Mouse (Mus musculus) cerebellum, postnatal 14 days (tissue): ENCODE results near the gene Hipk2.

ENCODE experiments used
- DNase-seq, 2 experiments: peaks; one replicate each; pipeline ENCODE4 v3.0.0; 2021; ENCODE audit warnings: mixed read lengths in 2 of 2

The Hipk2 gene

DNA sequence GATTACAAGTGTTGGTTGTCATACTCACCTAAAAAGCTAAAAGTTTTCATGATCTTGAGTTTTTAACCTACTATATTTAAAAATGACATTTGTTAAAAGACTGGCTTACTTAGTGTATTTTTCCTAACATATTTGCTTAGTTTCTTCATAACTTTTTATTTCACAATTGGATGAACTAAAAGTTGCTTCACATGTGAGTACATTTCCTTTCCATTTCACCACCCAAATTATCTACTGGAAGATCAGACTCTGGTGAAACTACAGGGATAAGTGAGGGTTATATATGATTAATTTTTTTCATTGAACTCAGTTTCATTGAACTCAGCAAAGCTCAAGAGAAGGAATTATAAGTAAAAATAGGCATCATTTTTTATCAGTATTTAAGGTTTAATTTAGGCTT, 50.1 kb downstream of the Hipk2 start:
- DNase-seq = no peak

GRCm38 (mm10) chr6:38823827-38824226, 52.1 kb downstream of the Hipk2 start:
- no peak for DNase-seq

DNA sequence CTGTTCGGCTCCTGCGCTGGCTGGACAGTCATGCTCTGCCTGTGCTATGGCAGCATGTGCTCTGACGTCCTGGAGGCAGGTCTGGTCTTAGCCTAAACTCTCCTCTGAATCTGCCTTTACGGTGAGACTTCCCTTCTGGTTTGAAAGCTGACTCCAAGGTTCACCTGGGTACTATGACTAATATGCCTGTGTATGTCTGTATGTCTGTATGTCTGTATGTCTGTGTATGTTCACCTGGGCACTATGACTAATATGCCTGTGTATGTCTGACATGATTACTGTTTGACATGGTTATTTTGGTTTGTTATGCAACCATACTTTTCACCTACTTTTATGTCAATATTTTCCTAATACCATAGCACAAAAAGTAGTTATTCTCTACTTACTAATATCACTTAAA, 52.8 kb downstream of the Hipk2 start:
- no peak for DNase-seq

DNA sequence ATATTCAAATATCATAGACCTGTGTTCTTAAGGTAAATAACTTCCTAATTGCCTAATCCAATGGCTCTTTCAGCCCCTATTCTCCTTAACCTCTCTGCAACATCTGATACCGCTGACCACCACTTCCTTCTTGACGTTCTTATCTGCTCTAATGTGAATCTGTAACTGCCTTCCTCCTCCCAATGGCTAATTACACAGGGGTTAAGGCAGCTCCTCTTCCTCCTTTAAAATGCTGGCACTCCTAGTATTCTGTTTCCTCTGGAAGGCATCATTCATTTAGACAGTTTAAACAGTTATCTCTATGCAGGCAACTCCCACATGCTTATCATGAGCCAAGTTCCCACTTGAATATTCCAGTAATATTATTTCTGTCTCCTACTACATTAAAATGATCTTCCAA, 54.3 kb downstream of the Hipk2 start:
- no peak for DNase-seq

DNA sequence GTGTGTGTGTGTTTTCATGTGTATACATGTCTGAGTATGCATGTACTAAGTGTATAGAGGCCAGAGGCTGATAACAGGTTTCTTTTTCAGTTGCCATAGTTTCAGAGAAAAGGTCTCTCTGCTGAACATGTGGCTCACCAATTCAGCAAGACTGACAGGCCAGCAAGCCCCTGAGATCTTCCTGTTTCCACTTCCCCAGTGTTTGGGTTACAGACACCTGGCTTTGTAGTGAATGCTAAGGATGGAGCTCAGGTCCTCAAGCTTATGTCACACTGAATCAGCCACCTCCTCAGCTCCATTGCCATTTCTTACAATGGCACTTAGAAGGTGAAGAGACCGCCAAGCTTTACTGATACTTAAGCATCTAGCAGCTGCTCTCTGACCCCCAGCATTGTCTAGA, 55.1 kb downstream of the Hipk2 start:
- no peak for DNase-seq

- DNase-seq = peak in 1 of 2 experiments; percentile 28
Observed at GRCm38 (mm10) chr6:38816216-38816615, 59.7 kb downstream of the Hipk2 start.

DNA sequence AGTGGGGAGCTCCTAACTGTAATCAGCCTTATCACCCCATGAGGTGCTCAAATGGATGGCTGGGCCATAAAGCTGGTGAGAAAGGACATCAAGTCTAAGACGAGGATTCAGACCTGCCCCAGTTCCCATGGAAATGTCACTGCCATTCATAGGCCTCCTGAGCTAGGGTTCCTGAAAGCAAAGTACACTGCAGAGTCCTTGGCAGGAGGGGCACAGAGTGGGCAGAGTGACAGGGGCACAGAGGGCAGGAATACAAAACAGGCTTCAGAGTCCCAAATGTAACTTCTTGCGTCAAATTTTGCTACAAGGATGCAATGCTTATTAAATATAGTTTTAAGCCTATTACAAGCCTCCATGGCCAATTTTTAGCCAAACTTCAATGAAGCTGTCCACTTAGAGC, 60.4 kb downstream of the Hipk2 start:
- DNase-seq = peak; percentile 42 to 46

- DNase-seq = no peak
Observed at GRCm38 (mm10) chr6:38814690-38815089, 61.3 kb downstream of the Hipk2 start.

DNA sequence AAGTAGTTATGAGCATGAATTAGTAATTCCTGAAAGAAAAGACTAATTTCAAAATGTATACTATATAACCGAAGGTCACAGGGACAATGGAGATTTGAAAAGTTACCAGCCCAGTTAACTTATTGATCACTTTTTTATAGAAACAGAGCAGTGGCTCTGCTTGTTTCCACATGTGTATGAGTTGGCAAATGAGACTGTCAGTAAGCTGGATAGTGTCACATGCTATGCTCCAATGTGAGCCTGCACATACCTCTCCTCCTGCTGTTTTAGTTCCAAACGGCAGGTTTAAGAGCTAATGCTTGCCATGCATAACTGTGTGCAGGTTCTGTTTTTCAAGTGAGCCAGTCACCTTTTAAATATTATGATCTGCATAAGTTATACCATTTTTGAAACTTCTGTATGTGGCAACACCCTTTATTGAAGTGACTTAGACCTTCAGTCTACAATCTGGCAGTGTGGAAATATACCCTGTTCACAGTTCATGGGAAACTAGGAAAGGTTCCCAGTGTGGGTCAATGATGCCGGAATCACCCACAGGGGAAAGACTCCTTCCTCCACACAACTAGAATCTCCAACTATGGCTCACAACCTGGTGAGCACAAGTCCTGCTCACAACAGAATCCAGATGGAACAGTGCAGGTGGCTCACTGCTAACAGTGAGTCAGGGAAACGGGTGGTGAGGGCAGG, 64.4 kb downstream of the Hipk2 start:
- no peak for DNase-seq

DNA sequence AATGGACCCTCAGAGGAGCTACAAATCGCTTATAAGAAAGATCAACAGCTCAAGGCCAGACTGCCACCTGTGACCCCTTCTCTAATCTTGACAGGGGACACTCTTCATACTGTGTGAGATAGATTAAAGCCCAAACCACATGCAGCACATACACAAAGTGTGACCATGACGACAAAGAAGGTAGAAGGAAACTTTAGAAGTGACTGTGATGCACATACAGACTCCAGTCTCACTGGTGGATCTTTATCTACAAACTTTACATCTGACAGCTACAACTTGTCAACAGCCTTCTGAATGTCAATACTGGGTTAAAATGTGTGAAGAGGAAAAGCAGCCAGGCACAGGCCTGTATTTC, 65.9 kb downstream of the Hipk2 start:
- DNase-seq = no peak

DNA sequence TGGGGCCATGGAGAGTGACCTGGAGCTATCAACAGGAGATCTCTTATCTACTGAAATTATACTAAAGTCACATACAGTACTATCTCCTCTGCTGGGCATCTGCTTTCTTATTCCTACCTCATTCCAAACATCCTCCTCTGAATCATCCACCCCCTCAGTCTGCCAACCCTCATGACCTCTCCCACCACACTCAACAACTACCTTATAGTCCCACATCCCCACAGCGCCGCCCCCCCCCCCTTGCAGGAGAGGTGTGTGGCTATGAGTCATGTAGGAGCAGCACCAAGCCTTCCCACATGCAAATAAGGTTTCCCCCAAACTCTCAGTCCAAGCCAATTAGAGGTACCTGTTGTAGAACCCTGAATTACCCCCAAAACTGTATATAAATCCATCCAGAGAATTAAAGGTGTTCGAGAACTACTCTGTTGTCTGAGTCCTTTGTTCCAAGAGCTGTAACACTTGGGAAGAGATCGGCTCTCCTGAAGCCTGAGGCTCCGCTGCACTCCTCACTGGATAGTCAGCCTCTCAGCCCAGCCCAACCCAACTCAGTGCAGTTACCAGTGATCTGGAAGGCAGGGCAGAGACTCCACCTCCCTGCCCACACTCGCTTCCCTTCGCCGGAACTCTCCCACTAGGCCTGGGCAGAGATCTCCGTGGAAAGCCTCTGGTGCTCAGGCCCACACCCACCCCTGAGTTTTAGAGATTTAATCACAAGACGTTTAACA, 66.4 kb downstream of the Hipk2 start:
- no peak for DNase-seq

- DNase-seq = no peak
Observed at GRCm38 (mm10) chr6:38808317-38808716, 67.6 kb downstream of the Hipk2 start.

DNA sequence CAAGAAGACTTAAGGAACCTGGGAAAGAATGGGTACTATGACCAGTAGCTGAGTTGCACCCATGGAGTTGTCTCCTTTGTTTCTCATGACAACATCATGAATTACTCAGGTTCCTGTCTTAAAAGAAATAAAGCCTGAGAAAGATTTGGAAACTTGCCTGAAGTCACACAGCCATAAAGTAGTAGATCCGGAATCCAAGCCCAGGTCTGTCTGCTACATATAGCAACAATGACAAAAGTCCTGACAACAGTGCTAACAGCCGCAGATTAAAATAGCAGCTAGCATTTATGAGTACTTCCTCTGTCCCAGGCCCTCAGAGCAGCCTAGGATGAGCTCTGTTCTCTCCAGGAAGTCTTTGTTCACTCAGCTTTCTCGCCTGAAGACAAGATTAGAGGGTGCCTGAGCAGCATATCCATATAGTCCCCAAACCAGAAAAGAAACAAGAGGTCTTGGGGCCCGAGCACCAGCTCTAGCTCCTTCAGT, 69.0 kb downstream of the Hipk2 start:
- DNase-seq = no peak

- no peak for DNase-seq
Observed at GRCm38 (mm10) chr6:38805612-38806011, 70.4 kb downstream of the Hipk2 start.

GRCm38 (mm10) chr6:38801252-38801651, 74.7 kb downstream of the Hipk2 start:
- DNase-seq = no peak

DNA sequence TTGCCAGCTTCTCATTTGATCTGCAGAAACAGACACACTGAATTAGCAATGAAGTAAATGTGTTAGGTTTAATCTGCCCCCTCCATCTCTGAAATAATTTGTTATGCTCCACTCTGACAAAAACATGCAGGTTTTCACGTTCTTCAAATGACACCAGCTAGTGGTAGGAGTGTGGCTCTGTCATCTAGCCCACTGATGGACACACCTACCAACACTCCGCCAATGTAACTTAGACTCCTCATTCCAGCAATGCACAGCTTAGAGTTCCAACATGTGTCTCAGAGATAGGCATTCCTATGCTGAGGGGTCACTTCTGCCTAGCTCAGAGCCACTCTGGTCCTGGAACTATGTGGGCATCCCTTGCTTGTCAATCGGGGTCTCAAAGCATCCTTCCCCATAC, 78.4 kb downstream of the Hipk2 start:
- DNase-seq = no peak

DNA sequence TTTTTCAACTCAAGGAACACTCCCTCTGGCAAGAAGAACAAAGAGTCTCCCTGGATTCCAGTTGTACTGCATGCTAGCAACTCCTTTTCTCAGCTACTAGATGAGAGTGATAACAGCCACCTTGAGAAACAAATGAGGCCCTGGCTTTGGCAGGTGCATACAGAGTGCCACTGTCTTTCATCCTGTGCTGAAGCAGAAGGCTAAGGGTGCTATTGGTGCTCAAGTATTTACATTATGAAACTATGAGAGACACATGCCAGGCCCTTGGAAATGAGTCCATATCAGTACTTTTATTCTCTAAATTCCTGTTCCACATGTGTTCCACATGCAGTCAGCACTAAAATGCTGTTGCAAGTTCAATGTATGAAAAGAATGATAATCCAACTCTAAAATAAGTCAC, 79.0 kb downstream of the Hipk2 start:
- DNase-seq = no peak

- no peak for DNase-seq
Observed at GRCm38 (mm10) chr6:38796388-38796787, 79.6 kb downstream of the Hipk2 start.

GRCm38 (mm10) chr6:38795096-38795816, 80.7 kb downstream of the Hipk2 start:
- no peak for DNase-seq

DNA sequence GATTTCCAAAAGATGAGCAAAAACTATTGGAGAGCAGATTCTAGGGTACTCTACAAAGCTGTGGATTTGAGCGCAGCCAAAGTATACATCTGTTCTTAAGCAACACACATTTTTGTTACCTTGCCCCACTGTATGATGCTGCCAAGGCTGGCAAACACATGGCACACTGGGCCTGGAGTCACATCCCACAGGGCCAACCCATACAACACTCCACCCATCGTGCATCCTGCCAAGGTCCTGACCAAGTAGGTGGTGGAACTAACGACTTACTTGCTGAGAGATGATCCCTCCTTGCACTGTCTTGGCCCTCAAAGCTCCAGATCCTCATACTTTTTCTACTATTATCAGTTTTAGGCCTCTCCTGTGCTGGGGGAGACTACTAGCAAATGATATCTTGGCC, 83.0 kb downstream of the Hipk2 start:
- no peak for DNase-seq

- peak in 1 of 2 experiments; percentile 18 for DNase-seq
Observed at GRCm38 (mm10) chr6:38789221-38789810, 86.6 kb downstream of the Hipk2 start.

DNA sequence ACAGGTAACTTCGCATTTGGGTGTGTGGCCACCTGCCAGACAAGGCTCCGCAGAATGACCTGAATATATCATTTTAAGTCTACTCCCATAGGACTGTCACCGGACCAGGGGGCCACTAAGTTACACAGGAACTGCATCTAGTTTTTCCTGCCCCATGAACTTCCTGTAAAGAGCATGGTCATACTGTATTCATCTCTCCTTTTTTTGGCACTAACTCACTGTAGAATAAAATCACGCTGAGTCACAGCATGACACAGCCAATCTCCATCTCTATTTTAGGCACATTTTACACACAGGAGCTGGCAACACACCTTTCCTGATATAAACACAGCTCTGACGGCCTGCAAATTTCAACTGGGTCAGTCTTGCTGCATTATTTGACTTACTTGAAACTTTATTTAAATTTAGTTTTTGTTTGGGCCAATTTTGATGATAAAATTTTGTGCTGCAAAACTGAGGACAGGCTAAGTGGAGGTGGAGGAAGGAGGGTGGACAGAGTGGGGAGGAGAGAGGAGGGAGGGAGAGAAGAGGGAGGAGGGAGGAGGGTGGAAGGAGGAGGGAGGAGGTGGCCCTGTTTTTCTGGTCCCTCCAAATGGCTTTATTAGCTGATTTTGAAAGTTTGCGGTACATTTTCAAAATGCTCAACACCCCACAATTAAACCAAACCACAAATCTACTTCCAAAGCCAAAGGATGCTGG, 88.0 kb downstream of the Hipk2 start:
- DNase-seq = peak in 1 of 2 experiments; percentile 68

DNA sequence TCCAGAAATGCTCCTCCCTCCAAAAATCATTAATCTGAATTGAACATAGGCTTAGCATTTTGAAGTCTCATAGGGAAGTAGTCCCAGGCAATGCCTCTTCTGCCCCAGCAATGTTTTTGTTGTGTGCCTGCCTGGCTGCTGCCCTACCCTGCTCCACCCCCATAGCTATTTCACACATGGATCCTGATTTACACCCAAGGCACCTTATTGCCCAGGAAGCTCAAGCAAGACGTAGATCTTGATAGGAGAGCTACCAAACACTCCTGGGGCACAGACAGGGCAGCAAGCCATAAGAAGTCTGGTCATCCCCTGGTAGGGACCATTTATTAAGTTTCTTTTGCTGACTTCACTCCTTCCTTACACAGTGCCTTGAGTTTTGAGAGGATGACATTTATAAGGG, 88.8 kb downstream of the Hipk2 start:
- peak in 1 of 2 experiments; percentile 15 for DNase-seq
